Mouse (Mus musculus): ENCODE measurements around the gene Ovol1. TPM values are rescaled to one million over a fixed set of nuclear protein-coding genes. Genes with fewer than 3 reads are reported as not detected.

The Ovol1 gene
- total RNA-seq (2014; rRNA removed) (not detected in 2 replicates), polyA plus RNA-seq (2012; rRNA removed) (0.12 TPM in 1 of 2 replicates, not detected in the other)

GRCm38 (mm10) chr19:5560457-5561041 is at the start of gene Ovol1:
Ovol1 (minus strand) TSS chr19:5560646.
- Histone ChIP-seq H3K27ac (replicated peaks; ENCODE audit: insufficient read depth, low read depth, low read length) (no peak within 1 kb of the TSS), H3K79me2 (ENCODE audit: control insufficient read depth, insufficient read depth, low read length) (no peaks in the 10 kb centered on the region), H3K9ac (ENCODE audit: low read depth, low read length) (no peak within 1 kb of the TSS), H3K36me3 (ENCODE audit: control insufficient read depth, insufficient read depth, low read length) (no peaks in the 10 kb centered on the region), H3K4me1 (ENCODE audit: control insufficient read depth, insufficient read depth, low read length) (peaks cover 6% of the 10 kb centered on the region), H3K27me3 (ENCODE audit: control insufficient read depth, insufficient read depth, low read length) (peaks cover 25% of the 10 kb centered on the region), H3K4me3 (ENCODE audit: insufficient read depth, low read depth, low read length) (peak within 1 kb of the TSS; percentile 13; the same call in 1 of the 2 replicates)
- TF ChIP-seq CTCF (IDR thresholded peaks at IDR 0.05; ENCODE audit: low read depth, low read length) (no peak), POLR2A (IDR thresholded peaks at IDR 0.05; ENCODE audit: extremely low read depth, insufficient read depth, low read length) (no peak)
- WGBS = 2% methylated on average over 57 of the region's 57 CpGs
- no peak for DNase-seq (ENCODE audit: extremely low read depth, low read depth, low spot score)

DNA sequence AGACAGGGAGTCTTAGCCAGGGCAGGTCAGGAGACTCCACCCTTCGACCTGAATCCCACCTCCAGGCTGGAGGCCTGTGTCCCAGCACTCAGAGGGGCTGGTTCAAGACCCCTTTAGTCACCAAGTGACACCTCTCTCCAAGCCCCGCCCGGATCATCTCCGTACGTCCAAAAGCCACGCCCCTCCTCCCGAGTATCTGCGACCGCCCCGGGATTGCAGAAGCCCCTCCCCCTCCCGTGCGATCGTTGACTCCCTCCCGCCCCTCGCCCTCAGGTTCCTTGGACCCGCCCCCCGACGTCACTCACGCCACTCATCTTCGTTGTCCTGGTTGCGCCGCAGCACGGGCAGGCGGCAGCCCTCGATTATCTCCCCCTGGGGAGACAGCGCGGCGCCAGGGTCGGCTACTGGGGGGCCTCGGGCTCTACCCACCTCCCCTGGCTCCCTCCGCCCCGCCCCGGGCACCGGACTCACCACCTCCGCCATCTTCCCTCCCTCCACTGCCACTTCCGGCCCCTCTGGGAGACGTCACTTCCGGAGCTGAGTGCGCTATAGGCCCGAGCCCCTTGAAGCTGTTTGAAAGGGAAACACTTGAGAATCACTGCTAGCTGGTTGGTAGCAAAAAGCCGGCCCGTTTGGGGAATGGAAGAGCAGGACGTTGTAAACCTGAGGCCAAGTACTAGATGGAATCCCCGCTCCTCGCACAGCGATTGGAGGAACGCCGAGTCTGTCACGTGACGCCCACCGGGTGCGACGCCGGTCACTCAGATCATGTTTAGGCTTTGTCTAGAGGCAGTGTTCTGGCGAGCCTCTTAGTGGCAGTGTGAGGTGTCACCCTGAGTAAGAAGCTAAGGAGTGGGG is 49.3 kb upstream of the Ovol1 start, which contains the start of gene Kat5:
Gene Kat5, minus strand, starts transcription at position 691 of the 858 bp plus-strand sequence.
- H3K27me3 ChIP-seq (ENCODE audit: control insufficient read depth, insufficient read depth, low read length) = no peaks in the 10 kb centered on the region
- peak; percentile 71 for DNase-seq (ENCODE audit: extremely low read depth, low read depth, low spot score)
- TF ChIP-seq CTCF (IDR thresholded peaks at IDR 0.05; ENCODE audit: low read depth, low read length) (no peak), POLR2A (IDR thresholded peaks at IDR 0.05; ENCODE audit: extremely low read depth, insufficient read depth, low read length) (0 out of 2 replicates have a peak, but pooled peaks have one; percentile 55)
- whole genome bisulfite sequencing = under 1% methylated on average over 54 of the region's 55 CpGs
- H3K27ac ChIP-seq (replicated peaks; ENCODE audit: insufficient read depth, low read depth, low read length) = peak within 1 kb of the TSS; percentile 69
- H3K9ac ChIP-seq (ENCODE audit: low read depth, low read length) = peak within 1 kb of the TSS; percentile 84
- peak within 1 kb of the TSS; percentile 74 for H3K4me3 ChIP-seq (ENCODE audit: insufficient read depth, low read depth, low read length)
- no peaks in the 10 kb centered on the region for H3K79me2 ChIP-seq (ENCODE audit: control insufficient read depth, insufficient read depth, low read length)
- H3K4me1 ChIP-seq (ENCODE audit: control insufficient read depth, insufficient read depth, low read length) = peaks cover 2% of the 10 kb centered on the region
- H3K36me3 ChIP-seq (ENCODE audit: control insufficient read depth, insufficient read depth, low read length) = peaks cover 2% of the 10 kb centered on the region; the same call in 1 of the 2 replicates

DNA sequence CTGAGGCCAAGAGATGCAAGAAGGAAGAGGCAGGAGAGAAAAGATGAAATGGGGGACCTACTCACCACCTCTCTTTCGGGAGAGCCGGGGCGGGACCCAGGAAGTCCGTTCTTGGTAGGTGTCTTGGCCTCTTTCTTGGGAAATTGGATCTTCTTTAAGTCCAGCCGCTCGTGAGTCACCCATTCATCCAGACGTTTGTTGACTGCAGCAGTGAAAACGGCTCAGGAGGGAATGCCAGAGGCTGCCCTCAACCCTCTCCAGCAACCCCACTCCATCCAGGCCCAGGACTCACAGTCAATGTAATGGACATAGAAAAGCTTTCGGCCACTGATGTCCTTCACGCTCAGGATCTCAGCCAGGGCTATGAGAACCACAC is 48.7 kb upstream of the Ovol1 start:
- Histone ChIP-seq H3K36me3 (ENCODE audit: control insufficient read depth, insufficient read depth, low read length) (peaks cover 2% of the 10 kb centered on the region; the same call in 1 of the 2 replicates), H3K79me2 (ENCODE audit: control insufficient read depth, insufficient read depth, low read length) (no peaks in the 10 kb centered on the region), H3K4me1 (ENCODE audit: control insufficient read depth, insufficient read depth, low read length) (peaks cover 2% of the 10 kb centered on the region), H3K9ac (ENCODE audit: low read depth, low read length) (peak overlapping the region; percentile 84), H3K4me3 (ENCODE audit: insufficient read depth, low read depth, low read length) (peak overlapping the region; percentile 74), H3K27me3 (ENCODE audit: control insufficient read depth, insufficient read depth, low read length) (no peaks in the 10 kb centered on the region), H3K27ac (replicated peaks; ENCODE audit: insufficient read depth, low read depth, low read length) (no peak overlapping the region)
- no peak for TF ChIP-seq CTCF (IDR thresholded peaks at IDR 0.05; ENCODE audit: low read depth, low read length)
- no peak for TF ChIP-seq POLR2A (IDR thresholded peaks at IDR 0.05; ENCODE audit: extremely low read depth, insufficient read depth, low read length)
- DNase-seq (ENCODE audit: extremely low read depth, low read depth, low spot score) = no peak
- WGBS = 62% methylated on average over 10 of the region's 10 CpGs

DNA sequence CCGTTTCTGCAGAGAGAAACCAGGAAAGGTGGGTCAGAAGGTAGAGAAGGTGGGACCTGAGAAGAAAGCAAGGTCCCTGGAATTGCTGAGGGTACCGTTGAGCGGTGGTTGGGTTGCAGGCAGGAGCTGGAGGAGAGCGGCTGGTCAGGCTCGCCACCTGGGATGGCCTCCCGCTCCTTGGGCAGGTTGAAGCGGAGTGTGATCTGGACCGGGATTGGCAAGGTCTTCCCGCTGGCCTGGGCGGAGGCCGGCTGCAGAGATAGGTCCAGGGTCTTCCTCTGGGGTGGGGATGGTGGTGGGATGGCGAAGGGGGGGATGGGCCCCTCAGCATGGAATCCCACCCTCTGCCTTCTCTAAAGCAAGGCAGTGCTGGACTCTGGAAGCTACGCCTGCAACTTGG is 48.3 kb upstream of the Ovol1 start:
- H3K4me3 ChIP-seq (ENCODE audit: insufficient read depth, low read depth, low read length) = no peak overlapping the region
- WGBS = over 99% methylated on average over 13 of the region's 13 CpGs
- H3K4me1 ChIP-seq (ENCODE audit: control insufficient read depth, insufficient read depth, low read length) = peaks cover 2% of the 10 kb centered on the region
- no peak overlapping the region for H3K27ac ChIP-seq (replicated peaks; ENCODE audit: insufficient read depth, low read depth, low read length)
- no peak overlapping the region for H3K9ac ChIP-seq (ENCODE audit: low read depth, low read length)
- no peaks in the 10 kb centered on the region for H3K79me2 ChIP-seq (ENCODE audit: control insufficient read depth, insufficient read depth, low read length)
- peaks cover 2% of the 10 kb centered on the region; the same call in 1 of the 2 replicates for H3K36me3 ChIP-seq (ENCODE audit: control insufficient read depth, insufficient read depth, low read length)
- no peaks in the 10 kb centered on the region for H3K27me3 ChIP-seq (ENCODE audit: control insufficient read depth, insufficient read depth, low read length)
- no peak for DNase-seq (ENCODE audit: extremely low read depth, low read depth, low spot score)
- TF ChIP-seq CTCF (IDR thresholded peaks at IDR 0.05; ENCODE audit: low read depth, low read length) = no peak
- TF ChIP-seq POLR2A (IDR thresholded peaks at IDR 0.05; ENCODE audit: extremely low read depth, insufficient read depth, low read length) = no peak

DNA sequence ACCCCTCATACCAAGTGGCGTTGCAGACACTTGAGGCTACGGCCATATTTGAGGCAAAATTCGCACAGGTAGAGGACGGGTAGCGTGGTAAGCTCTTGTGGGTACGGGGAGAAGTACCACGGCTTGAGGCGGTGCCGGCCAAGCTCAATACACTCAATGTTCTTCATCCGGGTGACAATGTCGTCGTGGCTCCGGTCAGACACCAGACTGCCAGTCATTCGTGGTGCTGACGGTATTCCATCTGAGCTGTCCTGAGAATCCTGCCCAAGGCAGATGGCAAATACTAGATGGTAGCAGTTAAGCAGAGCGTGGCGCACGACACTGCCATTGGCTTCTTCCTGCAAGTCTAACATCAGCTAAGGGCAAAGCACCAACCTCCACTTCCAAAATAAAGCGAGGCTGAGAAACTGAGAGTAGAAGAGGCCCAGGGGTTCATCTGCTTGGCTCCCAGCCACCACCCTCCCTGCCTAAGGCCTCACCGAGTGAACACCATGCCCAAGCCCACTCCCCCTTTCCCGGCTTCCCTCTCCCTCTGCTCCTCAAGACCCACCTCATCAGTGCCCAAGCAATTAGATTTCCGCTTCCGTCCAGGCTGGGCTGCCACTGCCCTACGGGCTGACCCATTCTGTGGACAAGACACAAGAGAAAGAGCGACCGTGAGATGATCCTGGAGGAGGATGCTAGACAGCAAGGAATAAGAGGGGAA is 47.4 kb upstream of the Ovol1 start:
- 96% methylated on average over 26 of the region's 26 CpGs for WGBS
- Histone ChIP-seq H3K36me3 (ENCODE audit: control insufficient read depth, insufficient read depth, low read length) (peaks cover 4% of the 10 kb centered on the region; the same call in 1 of the 2 replicates), H3K9ac (ENCODE audit: low read depth, low read length) (no peak overlapping the region), H3K4me3 (ENCODE audit: insufficient read depth, low read depth, low read length) (no peak overlapping the region), H3K4me1 (ENCODE audit: control insufficient read depth, insufficient read depth, low read length) (peaks cover 8% of the 10 kb centered on the region), H3K27ac (replicated peaks; ENCODE audit: insufficient read depth, low read depth, low read length) (no peak overlapping the region), H3K79me2 (ENCODE audit: control insufficient read depth, insufficient read depth, low read length) (no peaks in the 10 kb centered on the region), H3K27me3 (ENCODE audit: control insufficient read depth, insufficient read depth, low read length) (no peaks in the 10 kb centered on the region)
- TF ChIP-seq CTCF (IDR thresholded peaks at IDR 0.05; ENCODE audit: low read depth, low read length) (no peak), POLR2A (IDR thresholded peaks at IDR 0.05; ENCODE audit: extremely low read depth, insufficient read depth, low read length) (no peak)
- no peak for DNase-seq (ENCODE audit: extremely low read depth, low read depth, low spot score)
